Mouse (Mus musculus) MEL (cell line): Measurements from ENCODE around the gene Gm20388. TPM values are rescaled to one million over a fixed set of nuclear protein-coding genes. Genes with fewer than 3 reads are reported as not detected.

Experiments
- DNase-seq: peaks from one replicate; pipeline ENCODE4 v3.0.0; 2011; ENCODE audit warnings: low read depth, low spot score
- H3K27ac ChIP-seq: 2 replicates; pipeline ENCODE4 v1.5.1; 2012; ENCODE audit warnings: low read depth, mild to moderate bottlenecking, control low read depth, low read length, moderate library complexity; ENCODE audit not compliant: control insufficient read depth
- H3K27me3 ChIP-seq, 2 experiments: fragments of 150-350 bp in 1 of 2; sonication (generic) in 1 of 2; 2 replicates each; pipeline ENCODE4 v1.6.1; 2012; ENCODE audit warnings: low read length in 2 of 2, mild to moderate bottlenecking in 2 of 2, improper control_type of control experiment in 1 of 2, moderate library complexity in 1 of 2; ENCODE audit not compliant: insufficient read depth in 2 of 2, control insufficient read depth in 1 of 2
- H3K36me3 ChIP-seq, 2 experiments: 2 replicates each; pipeline ENCODE4 v1.6.1; 2012 to 2014; ENCODE audit warnings: low read length in 2 of 2, improper control_type of control experiment in 1 of 2, inconsistent platforms in 1 of 2, mild to moderate bottlenecking in 1 of 2; ENCODE audit not compliant: insufficient read depth in 2 of 2, control insufficient read depth in 1 of 2
- H3K4me1 ChIP-seq, 2 experiments: fragments of 150-350 bp in 1 of 2; sonication (generic) in 1 of 2; 2 replicates each; pipeline ENCODE4 v1.6.1; 2012; ENCODE audit warnings: low read length in 2 of 2, improper control_type of control experiment in 1 of 2, mild to moderate bottlenecking in 1 of 2; ENCODE audit not compliant: insufficient read depth in 2 of 2, control insufficient read depth in 1 of 2
- H3K4me3 ChIP-seq, 2 experiments: fragments of 150-350 bp in 1 of 2; sonication (generic) in 1 of 2; 2 replicates each; pipeline ENCODE4 v1.5.1; 2012; ENCODE audit warnings: low read depth in 2 of 2, low read length in 2 of 2, mild to moderate bottlenecking in 2 of 2, moderate library complexity in 2 of 2, control low read depth in 1 of 2, improper control_type of control experiment in 1 of 2; ENCODE audit not compliant: control insufficient read depth in 1 of 2, insufficient read depth in 1 of 2
- H3K79me2 ChIP-seq: 2 replicates; pipeline ENCODE4 v1.6.1; 2012; ENCODE audit warnings: mild to moderate bottlenecking, low read length, moderate library complexity; ENCODE audit not compliant: control insufficient read depth, poor library complexity, insufficient read depth
- H3K9ac ChIP-seq: 2 replicates; pipeline ENCODE4 v1.6.1; 2012; ENCODE audit warnings: low read depth, mild to moderate bottlenecking, control low read depth, low read length, moderate library complexity; ENCODE audit not compliant: control insufficient read depth, poor library complexity, severe bottlenecking
- H3K9me3 ChIP-seq: fragments of 150-350 bp; sonication (generic); replicated peaks from 2 replicates; pipeline ENCODE4 v1.6.1; 2012; ENCODE audit warnings: mild to moderate bottlenecking, low read length, improper control_type of control experiment, moderate library complexity; ENCODE audit not compliant: insufficient read depth
- CHD1 ChIP-seq: IDR thresholded peaks from 2 replicates; pipeline ENCODE4 v1.6.1; 2012; ENCODE audit warnings: low read depth, mild to moderate bottlenecking, inconsistent platforms, low read length, improper control_type of control experiment
- CHD2 ChIP-seq: IDR thresholded peaks from 2 replicates; pipeline ENCODE4 v1.6.1; 2011; ENCODE audit warnings: low read length, improper control_type of control experiment
- CTCF ChIP-seq, 3 experiments: IDR thresholded peaks in 2 of 3; conservative IDR thresholded peaks in 1 of 3; 2 replicates each; pipeline ENCODE4 v1.5.1; 2011 to 2012; ENCODE audit warnings: low read length in 3 of 3, low read depth in 2 of 3, mild to moderate bottlenecking in 2 of 3, improper control_type of control experiment in 1 of 3, inconsistent platforms in 1 of 3, mixed read lengths in 1 of 3, moderate library complexity in 1 of 3; ENCODE audit not compliant: control insufficient read depth in 1 of 3, insufficient read depth in 1 of 3, poor library complexity in 1 of 3, severe bottlenecking in 1 of 3
- E2F4 ChIP-seq: IDR thresholded peaks from 2 replicates; pipeline ENCODE4 v1.6.1; 2011; ENCODE audit warnings: low read depth, low read length, improper control_type of control experiment, borderline replicate concordance
- ELF1 ChIP-seq: IDR thresholded peaks from 2 replicates; pipeline ENCODE4 v1.6.1; 2014; ENCODE audit warnings: low read depth, mild to moderate bottlenecking, inconsistent platforms, low read length, improper control_type of control experiment, moderate library complexity
- EP300 ChIP-seq, 2 experiments: IDR thresholded peaks; 2 replicates each; pipeline ENCODE4 v1.6.1; 2011; ENCODE audit warnings: improper control_type of control experiment in 2 of 2, low read length in 2 of 2, low read depth in 1 of 2, mild to moderate bottlenecking in 1 of 2
- ETS1 ChIP-seq: IDR thresholded peaks from 2 replicates; pipeline ENCODE4 v1.6.1; 2012; ENCODE audit warnings: low read depth, mild to moderate bottlenecking, inconsistent platforms, low read length, improper control_type of control experiment, moderate library complexity
- GABPA ChIP-seq: IDR thresholded peaks from 2 replicates; pipeline ENCODE4 v1.6.1; 2012; ENCODE audit warnings: low read depth, mild to moderate bottlenecking, inconsistent platforms, low read length, improper control_type of control experiment, moderate library complexity
- GATA1 ChIP-seq: IDR thresholded peaks from 2 replicates; pipeline ENCODE4 v1.6.1; 2011; ENCODE audit warnings: low read depth, low read length, improper control_type of control experiment
- HCFC1 ChIP-seq: IDR thresholded peaks from 2 replicates; pipeline ENCODE4 v1.6.1; 2012; ENCODE audit warnings: low read depth, mild to moderate bottlenecking, inconsistent platforms, low read length, improper control_type of control experiment, moderate library complexity
- JUND ChIP-seq: IDR thresholded peaks from 2 replicates; pipeline ENCODE4 v1.6.1; 2011; ENCODE audit warnings: low read depth, mild to moderate bottlenecking, improper control_type of control experiment, low read length
- KAT2A ChIP-seq: conservative IDR thresholded peaks from 2 replicates; pipeline ENCODE4 v1.6.1; 2012; ENCODE audit warnings: low read depth, low read length, improper control_type of control experiment, inconsistent platforms
- MAFK ChIP-seq: IDR thresholded peaks from 2 replicates; pipeline ENCODE4 v1.6.1; 2011; ENCODE audit warnings: low read depth, mild to moderate bottlenecking, low read length, improper control_type of control experiment, borderline replicate concordance
- MAX ChIP-seq: IDR thresholded peaks from 2 replicates; pipeline ENCODE4 v1.6.1; 2011; ENCODE audit warnings: low read length, improper control_type of control experiment
- MEF2A ChIP-seq: IDR thresholded peaks from 2 replicates; pipeline ENCODE4 v1.6.1; 2014; ENCODE audit warnings: low read depth, mild to moderate bottlenecking, inconsistent platforms, low read length, improper control_type of control experiment; ENCODE audit not compliant: poor library complexity, insufficient replicate concordance, severe bottlenecking; ENCODE audit errors: extremely low read depth
- MYB ChIP-seq: IDR thresholded peaks from 2 replicates; pipeline ENCODE4 v1.6.1; 2011; ENCODE audit warnings: mild to moderate bottlenecking, low read depth, low read length, improper control_type of control experiment
- MYC ChIP-seq: IDR thresholded peaks from 2 replicates; pipeline ENCODE4 v1.6.1; 2011; ENCODE audit warnings: low read depth, mild to moderate bottlenecking, low read length, improper control_type of control experiment, moderate library complexity
- NELFE ChIP-seq: IDR thresholded peaks from 2 replicates; pipeline ENCODE4 v1.6.1; 2011; ENCODE audit warnings: low read depth, low read length, improper control_type of control experiment
- NRF1 ChIP-seq: IDR thresholded peaks from 2 replicates; pipeline ENCODE4 v1.6.1; 2014; ENCODE audit warnings: low read depth, mild to moderate bottlenecking, inconsistent platforms, low read length, improper control_type of control experiment, moderate library complexity; ENCODE audit not compliant: poor library complexity, insufficient read depth, severe bottlenecking
- POLR2A ChIP-seq, 2 experiments: IDR thresholded peaks; 2 replicates each; pipeline ENCODE4 v1.6.1; 2011 to 2012; ENCODE audit warnings: low read length in 2 of 2, mild to moderate bottlenecking in 2 of 2, control low read depth in 1 of 2, improper control_type of control experiment in 1 of 2, low read depth in 1 of 2, moderate library complexity in 1 of 2; ENCODE audit not compliant: control insufficient read depth in 1 of 2, insufficient read depth in 1 of 2, poor library complexity in 1 of 2
- POLR2AphosphoS2 ChIP-seq: IDR thresholded peaks from 2 replicates; pipeline ENCODE4 v1.6.1; 2011; ENCODE audit warnings: low read length, improper control_type of control experiment
- RAD21 ChIP-seq: IDR thresholded peaks from 2 replicates; pipeline ENCODE4 v1.6.1; 2011; ENCODE audit warnings: mild to moderate bottlenecking, low read depth, low read length, improper control_type of control experiment
- RCOR1 ChIP-seq: IDR thresholded peaks from 2 replicates; pipeline ENCODE4 v1.6.1; 2012; ENCODE audit warnings: low read depth, mild to moderate bottlenecking, inconsistent platforms, low read length, improper control_type of control experiment
- SMC3 ChIP-seq: IDR thresholded peaks from 2 replicates; pipeline ENCODE4 v1.6.1; 2011; ENCODE audit warnings: low read depth, low read length, improper control_type of control experiment
- TAL1 ChIP-seq: IDR thresholded peaks from 2 replicates; pipeline ENCODE4 v1.6.1; 2012; ENCODE audit warnings: mild to moderate bottlenecking, inconsistent platforms, low read length, moderate library complexity, mixed read lengths
- TBP ChIP-seq: IDR thresholded peaks from 2 replicates; pipeline ENCODE4 v1.8.0; 2011; ENCODE audit warnings: low read depth, low read length, improper control_type of control experiment
- TCF12 ChIP-seq: IDR thresholded peaks from 2 replicates; pipeline ENCODE4 v1.6.1; 2014; ENCODE audit warnings: low read depth, mild to moderate bottlenecking, inconsistent platforms, low read length, improper control_type of control experiment, moderate library complexity
- UBTF ChIP-seq: IDR thresholded peaks from 2 replicates; pipeline ENCODE4 v1.6.1; 2012; ENCODE audit warnings: low read depth, mild to moderate bottlenecking, inconsistent platforms, low read length, improper control_type of control experiment, moderate library complexity, borderline replicate concordance; ENCODE audit not compliant: insufficient read depth
- USF1 ChIP-seq: IDR thresholded peaks from 2 replicates; pipeline ENCODE4 v1.6.1; 2014; ENCODE audit warnings: low read depth, mild to moderate bottlenecking, inconsistent platforms, low read length, improper control_type of control experiment, moderate library complexity
- USF2 ChIP-seq, 2 experiments: IDR thresholded peaks; 2 replicates each; pipeline ENCODE4 v1.6.1; 2011 to 2012; ENCODE audit warnings: improper control_type of control experiment in 2 of 2, low read length in 2 of 2, borderline replicate concordance in 1 of 2, inconsistent platforms in 1 of 2, low read depth in 1 of 2, mild to moderate bottlenecking in 1 of 2; ENCODE audit not compliant: insufficient read depth in 1 of 2
- ZC3H11A ChIP-seq: IDR thresholded peaks from 2 replicates; pipeline ENCODE4 v1.6.1; 2012; ENCODE audit warnings: low read depth, mild to moderate bottlenecking, inconsistent platforms, low read length, improper control_type of control experiment
- ZKSCAN1 ChIP-seq: IDR thresholded peaks from 2 replicates; pipeline ENCODE4 v1.6.1; 2012; ENCODE audit warnings: low read depth, mild to moderate bottlenecking, inconsistent platforms, low read length, improper control_type of control experiment, moderate library complexity
- ZMIZ1 ChIP-seq: IDR thresholded peaks from 2 replicates; pipeline ENCODE4 v1.6.1; 2012; ENCODE audit warnings: low read depth, mild to moderate bottlenecking, inconsistent platforms, low read length, improper control_type of control experiment, moderate library complexity
- ZNF384 ChIP-seq: IDR thresholded peaks from 2 replicates; pipeline ENCODE4 v1.6.1; 2012; ENCODE audit warnings: low read depth, mild to moderate bottlenecking, inconsistent platforms, low read length, improper control_type of control experiment
- polyA plus RNA-seq, 2 experiments: library from polyadenylated mRNA; stranded (reverse) in 1 of 2; unstranded in 1 of 2; fragments of >175 nt in 1 of 2; fragments of >200 nt in 1 of 2; gene quantifications; 2 replicates each; pipeline versions ENCODE4 v1.2.1 to v1.2.4; 2012; ENCODE audit warnings: low replicate concordance in 2 of 2, low read depth in 1 of 2; ENCODE audit not compliant: insufficient read length in 2 of 2, insufficient read depth in 1 of 2, missing spikeins in 1 of 2
- total RNA-seq: library from RNA; depleted of rRNA; stranded (reverse); fragments of 300-350 nt; gene quantifications from 2 replicates; pipeline ENCODE4 v1.2.3, GENCODE M21; 2012

Gm20388 gene
- total and polyA plus RNA-seq, 3 experiments: 11.1 to 17.8 TPM; not detected in 1

GRCm38 (mm10) chr8:121175540-121176090 is 1265.0 kb downstream of the Gm20388 start (continued):
- TF ChIP-seq UBTF: no peak
- no peak for TF ChIP-seq RCOR1

- H3K27ac ChIP-seq: peak overlapping the region; percentile 87
- peak; percentile 93 for DNase-seq
- peaks cover 0 to 19% of the 10 kb centered on the region in 2 experiments; a peak in 3 of 4 replicates for H3K36me3 ChIP-seq
- H3K4me3 ChIP-seq: no peak overlapping the region; a peak in 1 of 4 replicates
- H3K4me1 ChIP-seq: peaks cover 2 to 44% of the 10 kb centered on the region in 2 experiments; a peak in 3 of 4 replicates
- no peaks in the 10 kb centered on the region for H3K9me3 ChIP-seq
- H3K9ac ChIP-seq: peak overlapping the region; percentile 79
- no peaks in the 10 kb centered on the region for H3K27me3 ChIP-seq
- H3K79me2 ChIP-seq: peaks cover 32% of the 10 kb centered on the region
- TF ChIP-seq EP300 (IDR thresholded peaks at IDR 0.05; ENCODE audit: low read depth in 1 of 2, low read length in 2 of 2): peak in 1 of 2 experiments; percentile 53; a peak in 2 of 4 replicates
- TF ChIP-seq TBP: peak; percentile 78
- 0 out of 2 replicates have a peak, but pooled peaks have one; percentile 17 for TF ChIP-seq RCOR1
- TF ChIP-seq USF1: no peak
- TF ChIP-seq NELFE: peak; percentile 54
- TF ChIP-seq ZC3H11A: no peak
- TF ChIP-seq RAD21: no peak
- TF ChIP-seq JUND: no peak
- TF ChIP-seq MEF2A: no peak
- peak; percentile 97 for TF ChIP-seq HCFC1
- no peak; the same call in 1 of the 2 replicates for TF ChIP-seq CHD2
- peak; percentile 94 for TF ChIP-seq GATA1
- no peak for TF ChIP-seq SMC3
- no peak for TF ChIP-seq ZKSCAN1
- TF ChIP-seq CTCF (IDR thresholded peaks at IDR 0.05 in 2 of 3, conservative IDR thresholded peaks at IDR 0.05 in 1 of 3; ENCODE audit: control insufficient read depth in 1 of 3, insufficient read depth in 1 of 3, low read depth in 2 of 3, low read length in 3 of 3, poor library complexity in 1 of 3, severe bottlenecking in 1 of 3): no peak
- no peak for TF ChIP-seq USF2 (IDR thresholded peaks at IDR 0.05; ENCODE audit: borderline replicate concordance in 1 of 2, insufficient read depth in 1 of 2, low read depth in 1 of 2, low read length in 2 of 2)
- TF ChIP-seq MYB: no peak
- no peak for TF ChIP-seq ZNF384
- TF ChIP-seq KAT2A: peak; percentile 85
- peak; percentile 74 for TF ChIP-seq ZMIZ1
- TF ChIP-seq TCF12: peak; percentile 61
- TF ChIP-seq ELF1: peak; percentile 90
- peak; percentile 69 for TF ChIP-seq MYC
- TF ChIP-seq E2F4: no peak
- TF ChIP-seq POLR2AphosphoS2: peak; percentile 95
- TF ChIP-seq CHD1: 0 out of 2 replicates have a peak, but pooled peaks have one; percentile 26
- TF ChIP-seq NRF1: peak; percentile 9; the same call in 1 of the 2 replicates
- no peak for TF ChIP-seq MAFK
- TF ChIP-seq TAL1: peak; percentile 60
- TF ChIP-seq GABPA: no peak
- TF ChIP-seq UBTF: no peak
- peak; percentile 35 to 54; a peak in 1 of 4 replicates for TF ChIP-seq POLR2A (IDR thresholded peaks at IDR 0.05; ENCODE audit: control insufficient read depth in 1 of 2, insufficient read depth in 1 of 2, low read depth in 1 of 2, low read length in 2 of 2, poor library complexity in 1 of 2)
- TF ChIP-seq MAX: peak; percentile 91
- peak; percentile 63; the same call in 1 of the 2 replicates for TF ChIP-seq ETS1
Observed at GRCm38 (mm10) chr8:121176291-121176690, 1265.7 kb downstream of the Gm20388 start.
